Mouse (Mus musculus) bone marrow macrophage, adult 2 months (primary cell): Measurements from ENCODE around the gene Kctd11.

Source experiments
- CTCF ChIP-seq: IDR thresholded peaks from 2 replicates; pipeline ENCODE4 v1.5.1; 2012; ENCODE audit warnings: low read depth, mild to moderate bottlenecking, low read length, moderate library complexity
- POLR2A ChIP-seq: IDR thresholded peaks from 2 replicates; pipeline ENCODE4 v1.6.1; 2012; ENCODE audit warnings: mild to moderate bottlenecking, low read depth, low read length, borderline replicate concordance

DNA sequence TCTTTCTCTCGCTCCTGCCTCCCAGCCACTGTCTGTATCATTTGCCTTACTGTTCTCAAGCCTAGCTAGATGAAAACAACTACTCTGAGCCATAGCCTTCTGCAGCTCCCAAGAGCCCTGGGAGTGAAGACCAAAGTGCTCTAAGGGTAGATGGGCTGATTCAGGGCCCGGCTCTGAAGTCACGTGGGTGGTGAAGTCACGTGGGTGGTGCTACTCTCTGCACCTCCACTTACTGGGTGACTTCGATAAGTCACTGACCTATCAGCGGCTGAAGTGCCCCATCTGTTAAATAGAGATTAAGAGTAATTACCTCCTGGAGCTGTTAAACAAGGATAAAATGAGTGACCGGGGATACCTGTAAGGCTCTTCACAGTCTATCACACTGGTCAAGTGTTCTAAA is 27.2 kb downstream of the Kctd11 start:
- TF ChIP-seq CTCF (no peak), POLR2A (no peak)
